Mouse (Mus musculus): ENCODE results near the gene Gm14305. TPM values are rescaled to one million over a fixed set of nuclear protein-coding genes. Genes with fewer than 3 reads are reported as not detected.
"Not testable (repeated sequence)": the region's sequence is repeated elsewhere in the genome, so short reads cannot be mapped to it uniquely, and the experiment has no call there.

Gm14305 gene
- 19.8 and 21.0 TPM in 2 replicates for polyA plus RNA-seq (2015; fragmentation: Nextera tagmentation; extraction: Ambion mirVana)

GRCm38 (mm10) chr2:176708051-176708450 lies at the start of gene Gm14305:
Gene Gm14305 (plus strand): TSS chr2:176708328.
- not testable (repeated sequence) for H3K9me3 ChIP-seq (ENCODE audit: control insufficient read depth, low read length); H3K27me3 ChIP-seq (replicated peaks; ENCODE audit: control insufficient read depth, insufficient read depth, low read length); H3K4me1 ChIP-seq (ENCODE audit: control insufficient read depth, insufficient read depth, low read length); H3K36me3 ChIP-seq (ENCODE audit: control insufficient read depth, insufficient read depth, low read length); ATAC-seq; H3K27ac ChIP-seq (ENCODE audit: low read length)
- 0% methylated on average over 1 of the region's 6 CpGs for WGBS
- H3K4me3 ChIP-seq (ENCODE audit: low read length), result peak within 1 kb of the TSS; percentile 49
- H3K9ac ChIP-seq (ENCODE audit: low read depth, low read length), result peak within 1 kb of the TSS; percentile 51; the same call in 1 of the 2 replicates
- 0 out of 2 replicates have a peak within 1 kb of the TSS, but pooled peaks have one; percentile 6 for H3K4me2 ChIP-seq (ENCODE audit: low read depth, low read length)

GRCm38 (mm10) chr2:176670222-176670621 lies 37.9 kb upstream of the Gm14305 start, which contains the start of gene Zfp973:
Gene Zfp973 (plus strand): TSS chr2:176670522.
- ATAC-seq, result not testable (repeated sequence)
- no CpG with 5 or more reads among the region's 6 CpGs for WGBS

More at GRCm38 (mm10) chr2:176670222-176670621, 37.9 kb upstream of the Gm14305 start, which contains the start of gene Zfp973:
- H3K36me3 ChIP-seq (ENCODE audit: control insufficient read depth, insufficient read depth, low read length); H3K4me1 ChIP-seq (ENCODE audit: control insufficient read depth, insufficient read depth, low read length); H3K4me2 ChIP-seq (ENCODE audit: low read depth, low read length); H3K9ac ChIP-seq (ENCODE audit: low read depth, low read length); H3K27me3 ChIP-seq (replicated peaks; ENCODE audit: control insufficient read depth, insufficient read depth, low read length); H3K4me3 ChIP-seq (ENCODE audit: low read length); H3K9me3 ChIP-seq (ENCODE audit: control insufficient read depth, low read length); H3K27ac ChIP-seq (ENCODE audit: low read length): not testable (repeated sequence)

Other genes with a start within 250 kb of the Gm14305 start
- 2.7 TPM in 1 of 2 replicates, not detected in the other for gene Gm14434, start 221.5 kb upstream of the Gm14305 start, polyA plus RNA-seq (2015; fragmentation: Nextera tagmentation; extraction: Ambion mirVana)
- gene Zfp967, start 187.3 kb upstream of the Gm14305 start, polyA plus RNA-seq (2015; fragmentation: Nextera tagmentation; extraction: Ambion mirVana), result not detected in 2 replicates
- gene Gm14308, start 72.0 kb upstream of the Gm14305 start, polyA plus RNA-seq (2015; fragmentation: Nextera tagmentation; extraction: Ambion mirVana), result 14.5 and 14.7 TPM in 2 replicates
- 6.2 and 7.4 TPM in 2 replicates for gene Zfp973, start 37.8 kb upstream of the Gm14305 start, polyA plus RNA-seq (2015; fragmentation: Nextera tagmentation; extraction: Ambion mirVana)
- gene Gm14295, start 90.3 kb downstream of the Gm14305 start, polyA plus RNA-seq (2015; fragmentation: Nextera tagmentation; extraction: Ambion mirVana), result 9.4 and 12.5 TPM in 2 replicates
- gene Gm14408, start 122.8 kb downstream of the Gm14305 start, polyA plus RNA-seq (2015; fragmentation: Nextera tagmentation; extraction: Ambion mirVana), result not detected in 2 replicates
- gene Gm14296, start 219.5 kb downstream of the Gm14305 start, polyA plus RNA-seq (2015; fragmentation: Nextera tagmentation; extraction: Ambion mirVana), result 7.9 and 8.8 TPM in 2 replicates

Data from intestine, embryonic 16.5 days (tissue).